Comparison of ENCODE assay signal across 26 mouse cellular contexts in genomic region chr4:16477216-16477615, GRCm38 (mm10).
DNase-seq lines count a peak whose midpoint lies in the region; TF ChIP-seq lines count a peak whose summit lies in the region.
"Had no signal": no experiment of that assay in that cellular context is flagged by ENCODE, and none has a peak within 500 bp of the region (broad histone marks: within the 10 kb centered on the region; RNA-seq: fewer than 3 reads in every experiment).

No protein-coding gene starts in this region.

- no peaks in the 10 kb centered on the region for H3K36me3 ChIP-seq in C2C12 (ENCODE audit: control insufficient read depth, insufficient read depth)
- H3K36me3 ChIP-seq: embryonic facial prominence, embryonic 13.5 days; embryonic facial prominence, embryonic 15.5 days; forebrain, embryonic 10.5 days; forebrain, embryonic 12.5 days; forebrain, embryonic 15.5 days had no signal

- H3K4me3 ChIP-seq in C2C12 (ENCODE audit: insufficient read depth, poor library complexity, severe bottlenecking), result no peak overlapping the region
- H3K4me3 ChIP-seq: embryonic facial prominence, embryonic 13.5 days; embryonic facial prominence, embryonic 15.5 days; erythroblast, embryonic 14.5 days; forebrain, embryonic 10.5 days; forebrain, embryonic 12.5 days; forebrain, embryonic 15.5 days had no signal

- H3ac ChIP-seq in C2C12 (ENCODE audit: control insufficient read depth, insufficient read length, low read depth), result no peak overlapping the region

- H3K79me3 ChIP-seq in C2C12 (ENCODE audit: low read depth), result no peaks in the 10 kb centered on the region

- H3K27me3 ChIP-seq in C2C12 (ENCODE audit: control insufficient read depth, insufficient read depth, insufficient read length), result no peaks in the 10 kb centered on the region
- H3K27me3 ChIP-seq: embryonic facial prominence, embryonic 13.5 days; embryonic facial prominence, embryonic 15.5 days; forebrain, embryonic 12.5 days; forebrain, embryonic 15.5 days had no signal

- DNase-seq in 3T3-L1 (ENCODE audit: low read depth, low spot score) (peak; percentile 64), NIH3T3 (ENCODE audit: low read depth) (peak; percentile 19), liver (no peak)
- peak; percentile 13 for DNase-seq in brain, adult 2 months (ENCODE audit: low read depth, low spot score)
- no peak for DNase-seq in ovary, adult 18-20 months (ENCODE audit: low spot score)
- DNase-seq in thymus, postnatal 25 days, result no peak
- DNase-seq in layer of hippocampus, adult 11-12 months (ENCODE audit: low spot score), result no peak
- DNase-seq: adrenal gland, adult 8-10 months; adrenal gland, postnatal 14 days; adrenal gland, postnatal 36 days; B cell, adult 2 months; cerebellum, adult 11 months; cerebellum, adult 18-20 months; cerebellum, adult 8-10 months; cerebellum, adult 9-11 months; cerebellum, postnatal 14 days; cerebellum, postnatal 36 days; embryo, embryonic 11 days; forebrain, postnatal 0 days had no signal

- no peak for TF ChIP-seq CTCF in C2C12 (IDR thresholded peaks at IDR 0.05; ENCODE audit: control insufficient read depth, insufficient read depth, insufficient read length)

- H3K79me2 ChIP-seq in C2C12 (ENCODE audit: control insufficient read depth, insufficient read depth), result no peaks in the 10 kb centered on the region

TF ChIP-seq in C2C12, 6 proteins besides CTCF, POLR2A, EP300 and RAD21:
- no peak for TF ChIP-seq USF1 (IDR thresholded peaks at IDR 0.05; ENCODE audit: low read depth)
- peak; percentile 29 for TF ChIP-seq FOSL1 (IDR thresholded peaks at IDR 0.05; ENCODE audit: insufficient read depth, low read length, poor library complexity, severe bottlenecking)
TF ChIP-seq in C2C12: peak in this region for 1.

Comparison
In these comparisons a context has a peak if more than half of its experiments do, and no peak if none do; other contexts are left out.
1. DNase-seq: peak in 3T3-L1 (single experiment), NIH3T3 (single experiment) and brain, adult 2 months (single experiment); none in ovary, adult 18-20 months (single experiment), thymus, postnatal 25 days (single experiment), liver (single experiment) and layer of hippocampus, adult 11-12 months (single experiment).